Mouse (Mus musculus) heart, adult 2 months (tissue): ENCODE data around the gene Tsen34.
A peak's percentile ranks its signal among the peaks of the same experiment; 100 is the strongest.

Source experiments
- EP300 ChIP-seq: fragments of 200-500 bp; IDR thresholded peaks from 2 replicates; pipeline ENCODE4 v1.6.1; 2011; ENCODE audit warnings: low read depth, low read length, control low read depth; ENCODE audit not compliant: insufficient read depth
- POLR2A ChIP-seq: fragments of 200-500 bp; IDR thresholded peaks from 2 replicates; pipeline ENCODE4 v1.6.1; 2011; ENCODE audit warnings: mild to moderate bottlenecking, low read depth, low read length, control low read depth; ENCODE audit not compliant: insufficient read depth

DNA sequence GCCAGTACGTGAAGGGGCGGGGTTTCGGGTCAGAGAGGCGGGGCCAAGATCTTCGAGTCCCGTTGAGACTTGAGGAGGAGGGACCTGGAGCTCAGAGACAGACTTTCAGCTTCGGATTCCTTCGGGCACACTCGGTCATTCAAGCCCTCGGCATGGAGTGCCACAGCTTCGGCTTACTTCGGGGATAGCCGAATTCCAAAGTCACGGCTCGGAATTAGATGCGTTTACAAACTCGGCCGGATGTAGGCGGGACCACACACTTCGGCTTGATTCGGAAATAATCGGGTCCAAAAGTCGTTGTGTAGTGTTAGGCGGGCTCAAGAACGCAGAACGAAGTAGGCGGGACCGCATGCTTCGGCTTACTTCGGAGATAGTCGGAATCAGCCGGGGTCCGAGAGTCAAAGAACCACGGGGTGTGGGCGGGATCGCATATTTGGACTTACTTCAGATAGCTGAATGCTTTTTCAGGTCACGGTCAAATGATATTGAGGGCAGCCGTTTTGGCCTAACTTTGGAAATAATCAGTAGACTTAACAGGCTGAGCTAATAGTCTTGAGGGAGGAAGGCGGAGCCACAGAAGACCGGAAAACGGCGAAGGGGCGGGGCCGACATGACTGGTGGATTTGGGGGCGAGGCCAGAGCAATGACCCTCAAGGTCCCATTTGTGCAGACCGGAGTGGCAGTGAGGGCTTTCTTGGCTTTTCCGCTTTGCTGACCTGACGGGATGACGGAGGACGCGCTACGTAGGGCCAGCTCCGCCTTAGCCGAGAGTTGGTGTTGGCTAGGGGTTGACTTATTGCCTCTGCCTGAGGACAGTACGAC, 535 bp downstream of the Tsen34 start, which contains the start of gene Mboat7:
- TF ChIP-seq POLR2A (peak; percentile 97), EP300 (0 out of 2 replicates have a peak, but pooled peaks have one; percentile 4)
